Mouse (Mus musculus) cerebellum, postnatal 25 days (tissue): Measurements from ENCODE around the gene Btnl6.
"Not testable (repeated sequence)": the region's sequence is repeated elsewhere in the genome, so short reads cannot be mapped to it uniquely, and the experiment has no call there.

Experiments used
- DNase-seq, 2 experiments: peaks; one replicate each; pipeline ENCODE4 v3.0.0; 2021; ENCODE audit warnings: mixed read lengths in 2 of 2

The Btnl6 gene

GRCm38 (mm10) chr17:34496539-34496938 is 20.6 kb downstream of the Btnl6 start:
- no peak for DNase-seq

GRCm38 (mm10) chr17:34495156-34495555 is 22.0 kb downstream of the Btnl6 start:
- not testable (repeated sequence) for DNase-seq

GRCm38 (mm10) chr17:34492796-34493195 is 24.4 kb downstream of the Btnl6 start:
- DNase-seq, result no peak

- DNase-seq, result not testable (repeated sequence)
Measured at GRCm38 (mm10) chr17:34477238-34478013, 39.7 kb downstream of the Btnl6 start, which contains the start of gene Btnl4. TSS of gene Btnl4 (minus strand) at chr17:34477318.

- no peak for DNase-seq
Measured at GRCm38 (mm10) chr17:34476427-34476826, 40.7 kb downstream of the Btnl6 start.

- no peak for DNase-seq
Measured at GRCm38 (mm10) chr17:34475060-34475459, 42.1 kb downstream of the Btnl6 start.

- DNase-seq, result no peak
Measured at GRCm38 (mm10) chr17:34470491-34470890, 46.7 kb downstream of the Btnl6 start.

- not testable (repeated sequence) for DNase-seq
Measured at GRCm38 (mm10) chr17:34465906-34466305, 51.2 kb downstream of the Btnl6 start.

GRCm38 (mm10) chr17:34459255-34459654 is 57.9 kb downstream of the Btnl6 start:
- DNase-seq, result no peak
